Mouse (Mus musculus): ENCODE results near the gene Unc79. TPM values are rescaled to one million over a fixed set of nuclear protein-coding genes. Genes with fewer than 3 reads are reported as not detected.

The Unc79 gene
- total RNA-seq, 2 experiments from 2014 or later: 0.05 TPM; not detected in 1

Other genes starting within 250 kb of the Unc79 start
- gene Itpk1, start 243.9 kb upstream of the Unc79 start, total RNA-seq (2014; fragmentation: Nextera tagmentation): 7.4 and 12.1 TPM in 2 replicates
- gene Itpk1, start 243.9 kb upstream of the Unc79 start, total RNA-seq (2017): 4.9 and 6.5 TPM in 2 replicates
- 3.8 and 8.2 TPM in 2 replicates for gene Moap1, start 205.2 kb upstream of the Unc79 start, total RNA-seq (2014; fragmentation: Nextera tagmentation)
- gene Moap1, start 205.2 kb upstream of the Unc79 start, total RNA-seq (2017): 11.5 and 15.8 TPM in 2 replicates
- gene Tmem251, start 205.1 kb upstream of the Unc79 start, total RNA-seq (2014; fragmentation: Nextera tagmentation): 9.2 and 13.8 TPM in 2 replicates
- gene Tmem251, start 205.1 kb upstream of the Unc79 start, total RNA-seq (2017): 8.1 and 10.8 TPM in 2 replicates
- not detected in 2 replicates for gene Gm28051, start 191.1 kb upstream of the Unc79 start, total RNA-seq (2014; fragmentation: Nextera tagmentation)
- not detected in 2 replicates for gene Gm28051, start 191.1 kb upstream of the Unc79 start, total RNA-seq (2017)
- gene Gon7, start 191.1 kb upstream of the Unc79 start, total RNA-seq (2014; fragmentation: Nextera tagmentation): 12.2 and 21.1 TPM in 2 replicates
- 25.5 and 28.1 TPM in 2 replicates for gene Gon7, start 191.1 kb upstream of the Unc79 start, total RNA-seq (2017)
- 40.2 and 46.4 TPM in 2 replicates for gene Ubr7, start 190.9 kb upstream of the Unc79 start, total RNA-seq (2014; fragmentation: Nextera tagmentation)
- gene Ubr7, start 190.9 kb upstream of the Unc79 start, total RNA-seq (2017): 65.0 and 72.8 TPM in 2 replicates
- gene Gm20604, start 190.2 kb upstream of the Unc79 start, total RNA-seq (2014; fragmentation: Nextera tagmentation): 13.8 and 15.9 TPM in 2 replicates
- 11.9 and 14.0 TPM in 2 replicates for gene Gm20604, start 190.2 kb upstream of the Unc79 start, total RNA-seq (2017)
- gene Btbd7, start 70.4 kb upstream of the Unc79 start, total RNA-seq (2014; fragmentation: Nextera tagmentation): 17.1 and 22.9 TPM in 2 replicates
- 21.7 and 21.9 TPM in 2 replicates for gene Btbd7, start 70.4 kb upstream of the Unc79 start, total RNA-seq (2017)
- not detected in 2 replicates for gene Cox8c, start 49.5 kb upstream of the Unc79 start, total RNA-seq (2014; fragmentation: Nextera tagmentation)
- gene Cox8c, start 49.5 kb upstream of the Unc79 start, total RNA-seq (2017): not detected in 2 replicates

All from megakaryocyte-erythroid progenitor cell, adult 5-6 weeks (primary cell).